Mouse (Mus musculus): ENCODE measurements around the gene Sbds.

Gene Sbds

GRCm38 (mm10) chr5:130255799-130256525 is 632 bp upstream of the Sbds start:
- peak; percentile 60 for DNase-seq (ENCODE audit: low spot score)

GRCm38 (mm10) chr5:130254164-130255016 is 940 bp downstream of the Sbds start:
- peak; percentile 87 for DNase-seq (ENCODE audit: low spot score)

- no peak for DNase-seq (ENCODE audit: low spot score)
These were observed 7.5 kb downstream of the Sbds start for GRCm38 (mm10) chr5:130247823-130248222.

GRCm38 (mm10) chr5:130241426-130241825 is 13.9 kb downstream of the Sbds start:
- DNase-seq (ENCODE audit: low spot score) = no peak

- no peak for DNase-seq (ENCODE audit: low spot score)
These were observed 15.5 kb downstream of the Sbds start for GRCm38 (mm10) chr5:130239856-130240255.

GRCm38 (mm10) chr5:130239236-130239635 is 16.1 kb downstream of the Sbds start:
- no peak for DNase-seq (ENCODE audit: low spot score)

GRCm38 (mm10) chr5:130236302-130236701 is 19.0 kb downstream of the Sbds start:
- no peak for DNase-seq (ENCODE audit: low spot score)

- DNase-seq (ENCODE audit: low spot score) = no peak
These were observed 27.2 kb downstream of the Sbds start for GRCm38 (mm10) chr5:130228120-130228519.

- no peak for DNase-seq (ENCODE audit: low spot score)
These were observed 28.5 kb downstream of the Sbds start for GRCm38 (mm10) chr5:130226790-130227189.

GRCm38 (mm10) chr5:130222146-130223004 is 33.0 kb downstream of the Sbds start:
- DNase-seq (ENCODE audit: low spot score) = peak; percentile 94

GRCm38 (mm10) chr5:130221760-130222145 is 33.6 kb downstream of the Sbds start:
- DNase-seq (ENCODE audit: low spot score) = peak; percentile 50

GRCm38 (mm10) chr5:130221316-130221715 is 34.0 kb downstream of the Sbds start:
- no peak for DNase-seq (ENCODE audit: low spot score)

- DNase-seq (ENCODE audit: low spot score) = no peak
These were observed 37.0 kb downstream of the Sbds start for GRCm38 (mm10) chr5:130218336-130218735.

- DNase-seq (ENCODE audit: low spot score) = no peak
These were observed 37.9 kb downstream of the Sbds start for GRCm38 (mm10) chr5:130217406-130217805.

- no peak for DNase-seq (ENCODE audit: low spot score)
These were observed 38.5 kb downstream of the Sbds start, which contains the start of gene Tmem248 for GRCm38 (mm10) chr5:130216781-130217180. Gene Tmem248, plus strand, starts transcription at chr5:130217081.

GRCm38 (mm10) chr5:130212956-130213355 is 42.4 kb downstream of the Sbds start:
- no peak for DNase-seq (ENCODE audit: low spot score)

- DNase-seq (ENCODE audit: low spot score) = no peak
These were observed 48.0 kb downstream of the Sbds start for GRCm38 (mm10) chr5:130207299-130207698.

GRCm38 (mm10) chr5:130205441-130206023 is 49.8 kb downstream of the Sbds start:
- DNase-seq (ENCODE audit: low spot score) = no peak

- peak; percentile 20 for DNase-seq (ENCODE audit: low spot score)
These were observed 50.8 kb downstream of the Sbds start for GRCm38 (mm10) chr5:130204560-130204959.

GRCm38 (mm10) chr5:130203948-130204347 is 51.4 kb downstream of the Sbds start:
- DNase-seq (ENCODE audit: low spot score) = peak; percentile 78

- no peak for DNase-seq (ENCODE audit: low spot score)
These were observed 54.9 kb downstream of the Sbds start for GRCm38 (mm10) chr5:130200233-130201029.
